Mouse (Mus musculus) right cerebral cortex, postnatal 10 days (tissue): ENCODE data around the gene Cacnb2.

Source experiments
- DNase-seq, 2 experiments: peaks; one replicate each; pipeline ENCODE4 v3.0.0; 2021; ENCODE audit warnings: low spot score in 2 of 2

Gene Cacnb2

DNA sequence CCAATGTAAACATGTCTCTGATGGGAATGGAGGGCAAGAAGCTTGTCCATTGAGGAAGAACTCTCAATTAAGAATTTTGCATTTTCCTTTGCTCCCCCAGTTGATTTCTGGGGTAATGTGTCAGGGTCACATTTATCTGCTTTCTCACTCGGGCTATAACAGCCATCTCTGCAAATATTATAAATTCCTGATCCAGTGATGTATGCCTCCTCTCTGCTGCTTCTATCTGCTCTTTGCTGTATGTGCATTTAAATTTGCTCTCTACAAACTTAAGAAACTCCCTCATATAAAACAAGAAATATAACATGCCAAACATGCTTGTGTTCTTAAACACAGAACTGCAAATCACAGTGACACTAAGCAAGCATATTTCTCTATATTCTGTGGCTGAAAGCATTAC lies 171.5 kb downstream of the Cacnb2 start:
- no peak for DNase-seq

- DNase-seq, result peak in 1 of 2 experiments; percentile 43
Observed at GRCm38 (mm10) chr2:14774857-14775495, 172.1 kb downstream of the Cacnb2 start.

- no peak for DNase-seq
Observed at GRCm38 (mm10) chr2:14787983-14788382, 185.1 kb downstream of the Cacnb2 start.

- no peak for DNase-seq
Observed at GRCm38 (mm10) chr2:14801446-14802046, 198.7 kb downstream of the Cacnb2 start.

DNA sequence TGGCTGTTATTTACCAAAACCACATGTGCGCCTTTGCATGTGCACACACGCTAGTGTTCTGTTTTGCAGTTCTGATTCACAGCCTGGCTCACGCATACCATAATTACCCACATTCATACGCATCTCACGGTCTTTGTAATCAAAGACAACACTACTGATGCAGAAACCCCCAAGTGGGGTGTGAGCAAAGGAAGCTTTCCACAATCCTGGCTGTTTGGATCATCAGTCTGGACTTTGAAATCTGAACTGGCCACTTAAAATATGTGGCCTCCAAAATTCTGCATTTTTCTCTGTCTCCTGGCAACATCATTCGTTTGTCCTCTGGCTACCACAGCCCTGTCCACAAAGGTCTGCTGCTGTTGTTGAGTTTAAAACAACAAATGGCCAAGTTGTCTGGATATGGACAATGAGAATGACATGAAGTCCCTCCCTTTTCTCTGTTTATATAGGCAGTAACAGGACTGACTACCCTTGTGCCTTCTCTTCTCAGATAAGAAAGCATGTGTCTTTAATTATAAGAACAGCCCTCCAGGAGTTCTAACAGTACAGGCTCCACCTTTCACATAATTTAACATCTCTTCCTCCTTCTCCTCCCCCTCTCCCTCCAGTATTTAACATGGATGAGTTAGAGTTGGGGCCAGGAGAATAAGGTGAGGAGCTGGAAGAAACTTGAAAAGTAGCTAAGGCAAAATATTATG lies 204.9 kb downstream of the Cacnb2 start:
- no peak for DNase-seq

DNA sequence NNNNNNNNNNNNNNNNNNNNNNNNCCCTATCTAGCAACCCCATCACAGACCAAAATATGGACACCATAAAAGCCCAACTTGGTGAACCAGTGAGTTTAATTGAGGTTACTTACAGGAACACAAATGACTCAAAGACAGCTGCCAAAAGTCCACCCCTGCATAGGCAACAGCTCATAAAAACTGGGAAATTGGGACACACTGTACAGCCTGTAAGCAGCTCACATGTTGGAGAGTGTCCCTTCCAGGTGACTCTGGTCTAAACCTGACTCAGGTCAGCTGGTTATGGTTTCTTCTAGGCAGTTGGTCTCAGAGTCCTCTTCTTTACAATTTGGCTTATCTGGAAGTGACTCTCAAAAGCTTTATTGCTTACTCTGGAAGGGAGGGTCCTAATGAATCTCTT lies 212.1 kb downstream of the Cacnb2 start:
- no peak for DNase-seq

DNA sequence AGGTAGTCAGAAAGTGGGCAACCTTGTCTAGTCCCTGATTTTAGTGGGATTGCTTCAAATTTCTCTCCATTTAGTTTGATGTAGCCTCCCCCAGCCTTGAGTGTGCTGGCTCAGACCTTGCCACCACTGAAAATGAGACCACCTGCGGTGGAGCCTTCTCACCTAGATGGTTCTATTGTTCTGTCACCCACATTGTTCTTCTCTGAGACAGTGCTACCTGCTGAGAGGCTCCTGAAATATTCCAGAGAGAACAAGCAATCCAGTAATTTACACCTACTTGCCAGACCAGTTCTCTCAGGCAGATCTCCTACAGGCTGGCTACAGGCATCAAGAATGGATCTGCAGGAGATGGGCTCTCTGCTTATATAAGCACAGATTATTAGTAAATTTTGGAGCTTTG lies 215.8 kb downstream of the Cacnb2 start:
- DNase-seq, result no peak

GRCm38 (mm10) chr2:14820946-14821345 lies 218.1 kb downstream of the Cacnb2 start:
- DNase-seq, result no peak

GRCm38 (mm10) chr2:14823105-14823504 lies 220.2 kb downstream of the Cacnb2 start:
- DNase-seq, result no peak

- no peak for DNase-seq
Observed at GRCm38 (mm10) chr2:14823816-14824348, 221.0 kb downstream of the Cacnb2 start.

DNA sequence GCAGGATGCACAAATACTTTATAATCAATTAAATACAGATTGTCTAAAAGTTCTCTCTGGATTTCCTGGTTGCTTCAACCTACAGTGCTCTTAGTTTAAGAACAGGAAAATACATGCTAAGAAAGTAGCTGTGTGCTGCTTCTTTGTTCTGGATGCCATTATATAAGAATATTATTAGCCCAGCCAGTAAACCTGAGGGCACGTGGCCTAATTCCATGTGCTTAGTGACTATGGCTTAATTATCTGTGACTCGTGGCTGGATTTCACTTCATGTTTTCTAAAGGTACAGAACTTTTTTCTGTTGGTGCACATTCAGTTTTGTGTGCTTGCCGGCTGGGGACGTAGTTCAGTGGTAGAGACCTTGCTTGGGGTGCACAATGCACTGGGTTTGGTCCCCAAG lies 222.3 kb downstream of the Cacnb2 start:
- DNase-seq, result no peak

DNA sequence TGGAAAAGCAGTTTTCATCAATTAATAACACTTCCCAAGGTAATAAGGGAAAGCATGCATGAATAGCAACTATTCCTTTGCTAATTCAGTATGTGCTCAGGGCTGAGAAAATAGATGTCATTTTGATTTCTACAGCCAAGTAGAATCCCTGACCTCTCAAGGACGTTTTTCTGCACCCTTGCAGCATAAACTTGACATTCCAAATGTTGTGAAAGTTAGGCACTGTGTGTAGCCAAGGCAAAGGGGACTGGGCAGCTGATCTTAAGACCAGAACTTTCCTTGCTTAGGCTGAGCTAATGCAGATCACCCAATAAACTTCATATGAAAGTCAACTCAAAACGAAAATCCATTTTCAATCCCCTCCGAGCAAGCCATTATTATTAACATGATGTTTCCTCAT lies 226.6 kb downstream of the Cacnb2 start:
- DNase-seq, result no peak

DNA sequence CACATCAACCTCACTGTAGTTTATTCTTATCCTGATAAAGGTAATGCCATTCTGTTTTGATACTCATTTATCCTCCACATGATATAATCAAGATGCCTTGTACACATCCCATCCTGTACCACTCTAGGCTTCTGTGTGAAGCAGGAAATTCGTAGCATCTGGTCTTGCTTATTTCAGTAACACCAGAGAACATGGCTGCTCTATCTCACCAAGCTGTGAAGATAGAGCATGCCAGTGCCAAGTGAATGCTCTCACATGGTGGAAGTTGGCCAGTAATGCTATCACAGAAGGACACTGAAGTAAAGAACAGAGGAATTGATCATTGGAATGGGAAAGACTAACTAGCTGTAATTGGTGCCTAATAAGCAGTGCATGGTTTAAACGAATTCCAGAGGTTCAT lies 228.4 kb downstream of the Cacnb2 start:
- DNase-seq, result peak in 1 of 2 experiments; percentile 36

DNA sequence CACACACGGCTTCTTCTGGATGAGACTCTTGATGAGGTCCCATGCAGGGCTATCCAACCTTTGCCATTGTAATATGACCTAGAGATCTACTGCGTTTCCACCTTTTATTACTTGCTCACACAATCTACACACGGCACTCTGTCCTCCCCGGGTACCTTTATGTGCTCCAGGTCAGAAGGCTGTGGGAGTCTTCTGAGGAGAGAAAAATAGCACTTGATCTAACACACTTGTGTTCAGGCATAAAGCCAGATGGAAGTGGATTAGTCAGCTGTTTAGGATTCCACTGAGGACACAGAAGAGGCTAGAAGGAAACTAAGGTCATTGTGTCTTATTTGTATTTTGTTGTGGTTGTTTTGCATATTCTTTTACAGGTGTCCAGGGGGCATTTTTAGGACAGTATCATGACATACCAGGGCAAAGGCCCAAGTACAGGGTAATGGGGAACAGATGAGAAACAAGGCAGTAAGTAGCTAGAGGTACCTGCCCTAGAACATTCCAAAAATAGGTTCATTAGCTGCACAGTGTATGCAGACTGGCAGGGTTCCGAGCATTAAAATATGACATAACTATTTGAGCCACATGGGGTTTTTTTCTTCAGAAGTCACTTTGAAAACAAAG lies 231.9 kb downstream of the Cacnb2 start:
- DNase-seq, result no peak

GRCm38 (mm10) chr2:14841272-14841671 lies 238.4 kb downstream of the Cacnb2 start:
- DNase-seq, result no peak

- peak in 1 of 2 experiments; percentile 33 for DNase-seq
Observed at GRCm38 (mm10) chr2:14846727-14847126, 243.8 kb downstream of the Cacnb2 start.

- DNase-seq, result no peak
Observed at GRCm38 (mm10) chr2:14847188-14847587, 244.3 kb downstream of the Cacnb2 start.

DNA sequence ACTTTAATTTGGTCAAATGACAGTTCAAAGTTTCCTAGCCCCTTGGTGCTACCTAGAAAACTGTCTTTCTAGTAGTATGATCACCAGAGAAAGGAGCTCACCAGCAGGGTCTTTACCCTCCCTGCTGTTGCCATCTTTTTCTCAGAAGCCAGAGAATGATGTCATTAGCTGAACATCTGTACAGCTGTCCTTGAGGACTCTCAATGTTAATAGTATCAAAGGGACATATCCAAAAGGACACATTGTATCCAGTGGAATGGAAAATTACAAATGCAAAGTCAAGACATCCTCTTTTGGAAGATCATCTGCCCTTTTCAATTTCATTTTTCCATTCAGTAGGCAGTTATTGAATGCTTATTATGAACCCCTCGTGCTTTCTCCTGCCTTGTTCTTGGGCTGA lies 247.9 kb downstream of the Cacnb2 start:
- no peak for DNase-seq

DNA sequence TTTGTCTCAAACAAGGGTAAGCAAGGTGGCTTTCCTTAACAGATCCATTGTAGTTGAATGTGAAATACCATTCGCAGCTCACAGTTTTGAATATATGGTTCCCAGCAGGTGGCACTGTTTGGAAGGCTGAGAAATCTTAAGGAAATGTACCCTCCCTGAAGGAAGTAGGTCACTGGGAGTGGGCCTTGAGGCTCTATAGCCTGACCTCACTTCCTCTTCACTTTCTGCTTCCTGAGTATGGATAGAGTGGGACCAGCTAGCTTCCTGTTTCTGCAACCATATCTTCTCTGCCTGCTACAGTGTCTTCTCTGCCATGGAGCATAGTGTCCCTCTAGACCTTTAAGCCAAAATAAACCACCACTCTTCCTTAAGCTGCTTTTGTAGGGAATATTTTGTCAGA lies 248.5 kb downstream of the Cacnb2 start:
- no peak for DNase-seq

DNA sequence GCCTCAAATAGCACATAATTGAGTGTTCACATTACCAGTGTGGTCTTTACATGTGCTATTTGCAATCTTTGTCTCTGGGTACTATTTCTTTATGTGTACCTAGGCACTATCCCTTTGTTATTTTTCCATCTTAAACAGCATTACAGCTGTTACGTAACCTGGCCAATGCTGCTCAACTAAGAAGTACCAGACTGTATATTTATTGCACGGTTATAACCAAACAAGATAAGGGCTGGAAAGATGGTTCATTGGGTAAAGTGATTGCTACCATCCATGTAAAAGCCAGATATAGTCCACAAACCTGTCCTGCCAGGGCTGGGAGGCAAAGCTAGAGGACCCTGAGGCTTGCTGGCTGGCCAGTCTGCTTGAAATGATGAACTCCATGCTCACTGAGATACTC lies 251.2 kb downstream of the Cacnb2 start:
- no peak for DNase-seq

GRCm38 (mm10) chr2:14858301-14858700 lies 255.4 kb downstream of the Cacnb2 start:
- no peak for DNase-seq

DNA sequence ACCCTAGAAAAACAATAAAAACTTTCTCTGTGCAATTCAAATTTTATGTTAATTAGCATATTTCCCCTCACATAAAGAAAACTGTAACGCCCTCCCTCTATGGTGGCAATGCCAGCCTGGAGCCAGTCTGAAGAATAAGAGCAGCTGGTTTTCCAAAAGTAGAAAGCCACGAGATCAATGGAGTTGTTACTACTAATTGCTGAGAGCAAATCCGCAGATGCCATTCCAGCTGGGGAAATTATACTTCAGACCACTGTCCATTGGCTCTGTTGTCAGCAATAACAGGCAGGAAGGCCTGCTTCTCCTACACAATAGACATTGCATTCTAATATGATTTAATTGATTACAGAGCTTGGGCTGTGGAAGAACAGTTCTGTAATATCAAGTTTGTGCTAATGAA lies 257.5 kb downstream of the Cacnb2 start:
- DNase-seq, result no peak

GRCm38 (mm10) chr2:14861613-14862012 lies 258.7 kb downstream of the Cacnb2 start:
- DNase-seq, result no peak
